Mouse (Mus musculus) forebrain, embryonic 12.5 days (tissue): Measurements from ENCODE around the gene 1700037H04Rik. TPM values are rescaled to one million over a fixed set of nuclear protein-coding genes. Genes with fewer than 3 reads are reported as not detected.
A peak's percentile ranks its signal among the peaks of the same experiment; 100 is the strongest.

Experiments
- ATAC-seq: fragments of 200-750 bp; cut with Nextera tagmentation; 2 replicates; pipeline ENCODE4 v1.8.0; 2017; ENCODE audit warnings: moderate TSS enrichment; ENCODE audit not compliant: low FRiP score
- H3K27ac ChIP-seq: fragments of 300-500 bp; sonication (generic); 2 replicates; pipeline ENCODE4 v1.5.1; 2016; ENCODE audit warnings: mild to moderate bottlenecking
- H3K27me3 ChIP-seq: fragments of 300-500 bp; sonication (generic); 2 replicates; pipeline ENCODE4 v1.6.1; 2016; ENCODE audit warnings: mild to moderate bottlenecking
- H3K36me3 ChIP-seq: fragments of 300-500 bp; sonication (generic); replicated peaks from 2 replicates; pipeline ENCODE4 v1.6.1; 2016; ENCODE audit warnings: mild to moderate bottlenecking
- H3K4me1 ChIP-seq: fragments of 300-500 bp; sonication (generic); 2 replicates; pipeline ENCODE4 v1.6.1; 2016
- H3K4me2 ChIP-seq: fragments of 300-500 bp; sonication (generic); 2 replicates; pipeline ENCODE4 v1.6.1; 2016; ENCODE audit warnings: mild to moderate bottlenecking, moderate library complexity
- H3K4me3 ChIP-seq: fragments of 300-500 bp; sonication (generic); replicated peaks from 2 replicates; pipeline ENCODE4 v1.5.1; 2016; ENCODE audit warnings: mild to moderate bottlenecking
- H3K9ac ChIP-seq: fragments of 300-500 bp; sonication (generic); 2 replicates; pipeline ENCODE4 v1.6.1; 2016; ENCODE audit warnings: mild to moderate bottlenecking
- H3K9me3 ChIP-seq: fragments of 300-500 bp; sonication (generic); 2 replicates; pipeline ENCODE4 v1.6.1; 2016
- WGBS: fragments of 180-500 bp; shearing (Covaris S2); methylation state at CpG from one replicate; pipeline ENCODE4 v1.1.7; 2016; 5-methylcytosine and 5-hydroxymethylcytosine counted together
- polyA plus RNA-seq: library from polyadenylated mRNA; unstranded; fragments of >200 nt; fragmentation: Nextera tagmentation; extraction: Ambion mirVana; gene quantifications from 2 replicates; pipeline ENCODE4 v1.2.1, GENCODE M21; 2016

Gene 1700037H04Rik
- polyA plus RNA-seq, 1 experiment from 2014 or later = 104 TPM

GRCm38 (mm10) chr2:131175945-131176309, 16.0 kb upstream of the 1700037H04Rik start:
- peaks cover 29% of the 10 kb centered on the region for H3K36me3 ChIP-seq
- 0 out of 2 replicates have a peak overlapping the region, but pooled peaks have one; percentile 36 for H3K27ac ChIP-seq
- peaks cover 31% of the 10 kb centered on the region for H3K27me3 ChIP-seq
- 83% methylated on average over 1 of the region's 1 CpGs for WGBS
- H3K9me3 ChIP-seq = 0 out of 2 replicates have a peak, but pooled peaks cover 2% of the 10 kb centered on the region
- H3K4me1 ChIP-seq = peaks cover 60% of the 10 kb centered on the region
- H3K4me3 ChIP-seq = no peak overlapping the region
- no peak overlapping the region for H3K9ac ChIP-seq
- no peak for ATAC-seq
- H3K4me2 ChIP-seq = no peak overlapping the region

- Histone ChIP-seq H3K9ac (no peak overlapping the region), H3K4me2 (no peak overlapping the region), H3K27me3 (peaks cover 36% of the 10 kb centered on the region), H3K36me3 (peaks cover 29% of the 10 kb centered on the region), H3K4me3 (no peak overlapping the region), H3K27ac (peak overlapping the region; percentile 53), H3K4me1 (peaks cover 60% of the 10 kb centered on the region), H3K9me3 (no peaks in the 10 kb centered on the region)
- WGBS = 67% methylated on average over 3 of the region's 3 CpGs
- ATAC-seq = no peak
Measured at GRCm38 (mm10) chr2:131175286-131175944, 15.5 kb upstream of the 1700037H04Rik start.

- no peaks in the 10 kb centered on the region for H3K9me3 ChIP-seq
- ATAC-seq = peak; percentile 66
- H3K9ac ChIP-seq = no peak overlapping the region
- H3K27me3 ChIP-seq = peaks cover 40% of the 10 kb centered on the region
- peaks cover 60% of the 10 kb centered on the region for H3K4me1 ChIP-seq
- 6% methylated on average over 11 of the region's 11 CpGs for WGBS
- H3K4me2 ChIP-seq = peak overlapping the region; percentile 82
- H3K36me3 ChIP-seq = peaks cover 29% of the 10 kb centered on the region
- H3K27ac ChIP-seq = peak overlapping the region; percentile 53
- H3K4me3 ChIP-seq = peak overlapping the region; percentile 41
Measured at GRCm38 (mm10) chr2:131174700-131175099, 14.8 kb upstream of the 1700037H04Rik start.

GRCm38 (mm10) chr2:131172322-131172721, 12.4 kb upstream of the 1700037H04Rik start:
- H3K4me1 ChIP-seq = peaks cover 45% of the 10 kb centered on the region
- ATAC-seq = no peak
- WGBS = 49% methylated on average over 9 of the region's 9 CpGs

GRCm38 (mm10) chr2:131171401-131172104, 11.7 kb upstream of the 1700037H04Rik start:
- H3K9ac ChIP-seq = no peak overlapping the region
- 5% methylated on average over 43 of the region's 43 CpGs for WGBS
- H3K9me3 ChIP-seq = no peaks in the 10 kb centered on the region
- peaks cover 18% of the 10 kb centered on the region for H3K36me3 ChIP-seq
- peak overlapping the region; percentile 8; the same call in 1 of the 2 replicates for H3K4me3 ChIP-seq
- peaks cover 43% of the 10 kb centered on the region for H3K27me3 ChIP-seq
- peak overlapping the region; percentile 32 for H3K4me2 ChIP-seq
- H3K4me1 ChIP-seq = peaks cover 37% of the 10 kb centered on the region
- no peak for ATAC-seq
- H3K27ac ChIP-seq = no peak overlapping the region

More at GRCm38 (mm10) chr2:131172322-131172721, 12.4 kb upstream of the 1700037H04Rik start:
- Histone ChIP-seq H3K4me2 (no peak overlapping the region), H3K9ac (no peak overlapping the region), H3K27me3 (peaks cover 43% of the 10 kb centered on the region), H3K4me3 (no peak overlapping the region), H3K9me3 (no peaks in the 10 kb centered on the region), H3K27ac (no peak overlapping the region), H3K36me3 (peaks cover 23% of the 10 kb centered on the region)

- ATAC-seq = no peak
- Histone ChIP-seq H3K4me2 (0 out of 2 replicates have a peak overlapping the region, but pooled peaks have one; percentile 32), H3K27me3 (peaks cover 43% of the 10 kb centered on the region), H3K4me1 (peaks cover 31% of the 10 kb centered on the region), H3K27ac (no peak overlapping the region), H3K4me3 (no peak overlapping the region; the same call in 1 of the 2 replicates), H3K36me3 (peaks cover 15% of the 10 kb centered on the region; the same call in 1 of the 2 replicates), H3K9me3 (no peaks in the 10 kb centered on the region), H3K9ac (no peak overlapping the region)
- 15% methylated on average over 9 of the region's 9 CpGs for WGBS
Measured at GRCm38 (mm10) chr2:131170936-131171335, 11.1 kb upstream of the 1700037H04Rik start.

GRCm38 (mm10) chr2:131168914-131169313, 9.0 kb upstream of the 1700037H04Rik start:
- Histone ChIP-seq H3K36me3 (peaks cover 15% of the 10 kb centered on the region; the same call in 1 of the 2 replicates), H3K27ac (no peak overlapping the region), H3K9ac (no peak overlapping the region), H3K4me2 (no peak overlapping the region), H3K4me1 (peaks cover 15% of the 10 kb centered on the region), H3K9me3 (no peaks in the 10 kb centered on the region), H3K4me3 (no peak overlapping the region), H3K27me3 (peaks cover 42% of the 10 kb centered on the region)
- 59% methylated on average over 1 of the region's 1 CpGs for WGBS
- ATAC-seq = no peak

- ATAC-seq = no peak
- no peak overlapping the region for H3K27ac ChIP-seq
- H3K27me3 ChIP-seq = peaks cover 33% of the 10 kb centered on the region
- WGBS = 91% methylated on average over 6 of the region's 6 CpGs
- no peaks in the 10 kb centered on the region for H3K9me3 ChIP-seq
- no peak overlapping the region for H3K4me2 ChIP-seq
- no peak overlapping the region for H3K9ac ChIP-seq
- H3K4me3 ChIP-seq = no peak overlapping the region
- peaks cover 15% of the 10 kb centered on the region; the same call in 1 of the 2 replicates for H3K36me3 ChIP-seq
- peaks cover 14% of the 10 kb centered on the region for H3K4me1 ChIP-seq
Measured at GRCm38 (mm10) chr2:131167984-131168383, 8.1 kb upstream of the 1700037H04Rik start.

GRCm38 (mm10) chr2:131166172-131166571, 6.3 kb upstream of the 1700037H04Rik start:
- Histone ChIP-seq H3K27ac (no peak overlapping the region), H3K36me3 (0 out of 2 replicates have a peak, but pooled peaks cover under 1% of the 10 kb centered on the region), H3K9me3 (no peaks in the 10 kb centered on the region), H3K4me1 (peaks cover 6% of the 10 kb centered on the region), H3K9ac (no peak overlapping the region), H3K4me2 (no peak overlapping the region), H3K4me3 (no peak overlapping the region), H3K27me3 (peaks cover 15% of the 10 kb centered on the region)
- no peak for ATAC-seq
- WGBS = 81% methylated on average over 2 of the region's 2 CpGs

- no peak overlapping the region for H3K4me2 ChIP-seq
- H3K4me1 ChIP-seq = peaks cover 13% of the 10 kb centered on the region
- WGBS = 77% methylated on average over 7 of the region's 7 CpGs
- no peaks in the 10 kb centered on the region for H3K36me3 ChIP-seq
- H3K9me3 ChIP-seq = no peaks in the 10 kb centered on the region
- H3K4me3 ChIP-seq = no peak overlapping the region
- H3K27me3 ChIP-seq = no peaks in the 10 kb centered on the region
- no peak overlapping the region for H3K9ac ChIP-seq
- no peak for ATAC-seq
- H3K27ac ChIP-seq = no peak overlapping the region
Measured at GRCm38 (mm10) chr2:131163924-131164323, 4.0 kb upstream of the 1700037H04Rik start.

- Histone ChIP-seq H3K9me3 (no peaks in the 10 kb centered on the region), H3K4me1 (peaks cover 39% of the 10 kb centered on the region), H3K9ac (peak overlapping the region; percentile 68), H3K27me3 (no peaks in the 10 kb centered on the region), H3K27ac (peak overlapping the region; percentile 97), H3K4me3 (peak overlapping the region; percentile 65), H3K36me3 (no peaks in the 10 kb centered on the region), H3K4me2 (peak overlapping the region; percentile 79)
- no peak; the same call in 1 of the 2 replicates for ATAC-seq
- WGBS = under 1% methylated on average over 17 of the region's 17 CpGs
Measured at GRCm38 (mm10) chr2:131160671-131161111, 810 bp upstream of the 1700037H04Rik start.

- H3K27ac ChIP-seq = peak overlapping the region; percentile 76
- H3K4me3 ChIP-seq = peak overlapping the region; percentile 65
- H3K27me3 ChIP-seq = no peaks in the 10 kb centered on the region
- peak overlapping the region; percentile 85 for H3K9ac ChIP-seq
- peak; percentile 73 for ATAC-seq
- no peaks in the 10 kb centered on the region for H3K9me3 ChIP-seq
- peak overlapping the region; percentile 79 for H3K4me2 ChIP-seq
- 0% methylated on average over 18 of the region's 18 CpGs for WGBS
- H3K36me3 ChIP-seq = peaks cover 8% of the 10 kb centered on the region; the same call in 1 of the 2 replicates
- H3K4me1 ChIP-seq = peaks cover 39% of the 10 kb centered on the region
Measured at GRCm38 (mm10) chr2:131159491-131159910, 380 bp downstream of the 1700037H04Rik start.
